ENCODE assay signal across 27 mouse cellular contexts in the genomic region with DNA sequence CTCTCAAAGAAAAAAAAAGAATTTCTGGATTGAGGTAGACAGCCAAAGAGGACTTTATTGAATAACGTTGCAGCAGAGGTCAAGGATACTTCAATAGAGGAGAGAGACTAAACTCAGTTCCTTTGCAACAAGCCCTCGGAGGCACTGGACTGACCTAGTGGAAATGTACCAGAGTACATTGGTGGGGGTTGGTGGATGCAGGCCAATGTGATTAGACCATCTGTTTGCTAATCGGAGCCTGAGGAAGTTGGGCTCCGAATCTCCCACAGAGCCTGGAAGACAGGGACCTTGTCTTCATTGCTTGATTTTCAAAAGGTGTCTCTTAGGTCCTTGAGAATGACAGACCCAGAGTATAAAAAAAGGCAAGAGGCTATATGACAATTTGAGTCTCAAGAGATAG.
DNase-seq lines count a peak whose midpoint lies in the region; TF ChIP-seq lines count a peak whose summit lies in the region.
"Had no signal": no experiment of that assay in that cellular context is flagged by ENCODE, and none has a peak within 500 bp of the region (broad histone marks: within the 10 kb centered on the region; RNA-seq: fewer than 3 reads in every experiment).

No protein-coding gene starts in this region.

- WGBS in cerebellum, adult 2 months, result 2% methylated on average over 4 of the region's 4 CpGs

- H3K27ac ChIP-seq in cerebellum, adult 2 months (ENCODE audit: insufficient read depth, low read length), result no peak overlapping the region; the same call in 1 of the 2 replicates
- H3K27ac ChIP-seq in gastrocnemius, adult 2 months, result no peak overlapping the region
- H3K27ac ChIP-seq: embryonic facial prominence, embryonic 10.5 days; embryonic facial prominence, embryonic 15.5 days; forebrain, embryonic 12.5 days; heart, embryonic 10.5 days; hindbrain, embryonic 12.5 days; limb, embryonic 13.5 days; lung, embryonic 15.5 days; neural tube, embryonic 13.5 days had no signal

- peak; percentile 5 to 24 for DNase-seq in adrenal gland, adult (ENCODE audit: inconsistent age in 2 of 2, low spot score in 1 of 2)
- no peak for DNase-seq in adrenal gland, postnatal 4 days (ENCODE audit: low spot score in 2 of 2)
- DNase-seq in brain, adult 2 months (ENCODE audit: low read depth, low spot score), result peak; percentile 96
- DNase-seq in cerebellum, adult 2 months, result peak; percentile 92 to 95
- peak; percentile 93 to 95 for DNase-seq in cerebellum, postnatal 14 days
- DNase-seq in ovary, adult 18-20 months (ENCODE audit: low spot score), result no peak
- no peak for DNase-seq in lung, postnatal 10 days
- no peak for DNase-seq in gastrocnemius, adult 2 months
- DNase-seq: adrenal gland, postnatal 14 days; gastrocnemius, postnatal 14 days; heart, postnatal 36 days; kidney, adult 9 months; kidney, postnatal 10 days; layer of hippocampus, adult 9-11 months; lung, postnatal 36 days; spleen, adult 18-20 months; thymus, adult 18-20 months; thymus, postnatal 36 days had no signal

- peaks cover 20% of the 10 kb centered on the region; the same call in 1 of the 2 replicates for H3K4me1 ChIP-seq in cerebellum, adult 2 months (ENCODE audit: control insufficient read depth, insufficient read depth, low read length)
- H3K4me1 ChIP-seq: embryonic facial prominence, embryonic 10.5 days; embryonic facial prominence, embryonic 15.5 days; forebrain, embryonic 12.5 days; heart, embryonic 10.5 days; hindbrain, embryonic 12.5 days; limb, embryonic 13.5 days; lung, embryonic 15.5 days; neural tube, embryonic 13.5 days had no signal

- no peak overlapping the region for H3K4me3 ChIP-seq in cerebellum, adult 2 months (replicated peaks; ENCODE audit: insufficient read depth, low read depth, low read length)
- H3K4me3 ChIP-seq in gastrocnemius, adult 2 months, result no peak overlapping the region
- H3K4me3 ChIP-seq: embryonic facial prominence, embryonic 10.5 days; embryonic facial prominence, embryonic 15.5 days; forebrain, embryonic 12.5 days; heart, embryonic 10.5 days; hindbrain, embryonic 12.5 days; limb, embryonic 13.5 days; lung, embryonic 15.5 days; neural tube, embryonic 13.5 days had no signal

- no peak for TF ChIP-seq CTCF in cerebellum, adult 2 months (IDR thresholded peaks at IDR 0.05; ENCODE audit: borderline replicate concordance, insufficient read depth, low read depth, low read length)
- TF ChIP-seq CTCF in gastrocnemius, adult 2 months (IDR thresholded peaks at IDR 0.05), result no peak

- H3K27me3 ChIP-seq in cerebellum, adult 2 months (ENCODE audit: control insufficient read depth, insufficient read depth, low read length), result no peaks in the 10 kb centered on the region
- H3K27me3 ChIP-seq: CH12.LX; embryonic facial prominence, embryonic 15.5 days; forebrain, embryonic 12.5 days; hindbrain, embryonic 12.5 days; limb, embryonic 13.5 days; lung, embryonic 15.5 days; neural tube, embryonic 13.5 days had no signal

- TF ChIP-seq POLR2A in cerebellum, adult 2 months (IDR thresholded peaks at IDR 0.05; ENCODE audit: borderline replicate concordance, insufficient read depth, low read length), result peak; percentile 21; the same call in 1 of the 2 replicates

- intact Hi-C loops in gastrocnemius, adult 2 months (cut with DNase I), result no loop called here

Comparison
In these comparisons a context has a peak if more than half of its experiments do, and no peak if none do; other contexts are left out.
1. DNase-seq: peak in adrenal gland, adult (2 of 2), brain, adult 2 months (single experiment), cerebellum, adult 2 months (2 of 2) and cerebellum, postnatal 14 days (2 of 2); none in adrenal gland, postnatal 4 days (0 of 2), ovary, adult 18-20 months (single experiment), lung, postnatal 10 days (single experiment) and gastrocnemius, adult 2 months (single experiment).